Mouse (Mus musculus): ENCODE measurements at regions not wholly inside any gene's neighbourhood (a gene's known extent, or its start where the extent isn't known, plus 50 kb on each side); places are given as distances from the start of the nearest gene placed in this dataset.

- TF ChIP-seq POLR2A (IDR thresholded peaks at IDR 0.05; ENCODE audit: low read depth, low read length) (no peak), CTCF (IDR thresholded peaks at IDR 0.05; ENCODE audit: extremely low read depth, insufficient read length, insufficient replicate concordance, low read depth, low read length) (no peak)
These were observed 419.1 kb upstream of the Ubash3b start for GRCm38 (mm10) chr9:41580611-41581041.
